Mouse (Mus musculus): ENCODE results near the gene BC051665. TPM values are rescaled to one million over a fixed set of nuclear protein-coding genes. Genes with fewer than 3 reads are reported as not detected.

Gene BC051665
- not detected for total RNA-seq (2021)
- long read RNA-seq, experiment 1, result 0 reads
- long read RNA-seq, experiment 2, result 0 reads

DNA sequence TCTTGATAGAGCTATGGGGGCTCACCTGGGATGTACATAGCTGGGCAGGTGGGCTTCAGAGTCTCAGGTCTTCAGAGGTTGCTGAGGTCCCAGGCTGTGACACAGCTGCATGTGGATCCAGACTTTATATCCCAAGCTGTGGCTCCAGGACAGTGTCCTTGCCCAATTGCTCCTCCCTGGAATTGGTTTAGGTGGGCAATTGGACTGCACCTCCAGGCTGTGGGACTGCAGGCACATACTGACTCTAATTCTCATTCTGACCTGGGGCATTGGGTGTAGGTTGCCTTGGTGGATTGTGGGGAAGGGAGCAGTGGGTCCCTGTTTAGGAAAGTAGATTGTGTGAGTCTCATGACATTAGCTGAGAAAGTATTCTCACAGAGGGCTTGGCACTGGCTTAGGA lies at the start of gene BC051665:
TSS of gene BC051665 (minus strand) at position 101 of the 400 bp plus-strand sequence.
- DNase-seq, result no peak

DNA sequence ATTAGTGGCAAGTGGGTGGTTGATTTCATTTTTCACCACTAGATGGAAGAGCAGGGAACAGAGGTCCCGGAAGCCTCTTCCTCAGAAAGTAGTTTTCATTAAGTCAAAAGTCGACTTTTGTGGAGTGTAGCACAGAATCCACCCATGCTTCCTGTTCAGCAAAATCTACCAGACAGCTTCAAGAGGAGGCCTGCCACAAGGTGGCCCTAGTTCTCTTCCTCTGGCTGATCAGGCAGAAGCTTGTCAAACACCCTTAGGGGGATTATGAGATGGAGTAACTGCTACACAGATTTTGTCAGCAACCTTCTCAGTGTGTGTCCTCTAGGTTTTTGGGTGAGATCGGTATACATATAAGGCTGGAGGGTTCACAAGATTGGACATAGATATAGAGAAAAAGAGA lies 39.9 kb upstream of the BC051665 start:
- no peak for DNase-seq

DNA sequence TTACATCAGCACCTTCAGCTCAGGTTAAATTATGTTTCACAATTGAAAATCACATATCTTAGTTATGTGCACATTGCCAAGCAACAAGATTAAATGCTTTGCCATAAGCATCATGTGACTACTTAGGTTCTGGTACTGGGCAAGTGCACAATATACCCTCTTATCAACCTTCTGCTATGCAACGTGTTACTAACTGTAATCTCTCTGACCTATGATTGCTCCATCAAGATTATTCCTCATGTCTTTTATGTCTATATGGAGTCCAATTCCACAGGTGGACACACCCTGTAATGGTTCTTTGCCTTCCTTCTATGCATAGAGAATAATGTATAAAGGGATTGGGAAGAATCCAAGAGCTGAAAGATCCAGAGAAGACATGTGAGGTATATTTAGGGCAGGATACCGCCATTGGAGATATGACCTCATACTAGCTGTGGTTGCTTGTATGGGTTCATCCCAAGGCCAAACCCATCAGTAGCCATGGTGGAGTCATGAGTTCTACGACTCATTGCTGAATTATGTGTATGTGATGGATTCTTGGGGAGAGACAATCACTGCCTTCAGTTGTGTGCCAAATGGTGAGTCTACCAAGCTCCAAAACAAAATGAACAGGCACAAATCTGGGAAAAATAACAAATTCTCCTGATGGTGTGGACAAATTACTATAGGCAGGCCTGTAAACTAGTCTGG lies 34.5 kb upstream of the BC051665 start:
- no peak for DNase-seq

DNA sequence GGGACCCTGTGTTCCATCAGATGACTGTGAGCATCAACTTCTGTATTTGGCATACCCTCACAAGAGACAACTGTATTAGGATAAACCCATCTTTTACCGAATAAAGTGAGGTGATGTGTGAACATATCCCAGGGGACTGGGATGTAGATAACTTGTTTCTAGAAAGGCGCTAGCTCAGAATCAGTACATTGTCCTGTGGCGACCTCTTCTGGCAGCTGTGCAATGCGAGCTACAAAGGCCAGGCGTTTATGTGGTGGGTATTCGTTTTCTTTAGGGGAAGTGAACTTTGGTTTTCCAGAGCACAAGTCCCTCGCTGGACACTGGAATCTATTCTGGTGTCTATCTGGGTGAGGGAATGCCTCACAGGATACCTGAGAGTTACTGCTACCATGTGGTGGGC lies 33.3 kb upstream of the BC051665 start:
- DNase-seq, result no peak

DNA sequence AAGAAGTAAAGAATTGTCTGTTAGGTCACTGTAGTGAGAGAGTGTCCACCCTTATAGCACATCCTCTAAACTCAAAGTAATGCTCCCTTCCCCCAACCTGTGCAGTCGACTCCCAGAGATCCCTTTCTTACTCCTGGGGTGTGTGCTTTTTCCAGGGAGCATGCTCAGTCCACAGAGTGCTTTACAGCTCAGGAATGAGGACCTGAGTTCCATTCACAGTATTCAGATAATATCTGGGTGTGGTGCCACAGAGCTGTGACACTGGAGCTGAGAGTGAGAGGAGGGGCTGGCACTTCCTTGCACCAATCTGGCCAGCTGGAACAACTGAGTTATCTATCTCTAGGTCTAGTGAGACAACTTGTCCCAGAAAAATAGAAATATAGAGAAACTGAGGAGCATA lies 27.6 kb upstream of the BC051665 start:
- DNase-seq, result no peak

DNA sequence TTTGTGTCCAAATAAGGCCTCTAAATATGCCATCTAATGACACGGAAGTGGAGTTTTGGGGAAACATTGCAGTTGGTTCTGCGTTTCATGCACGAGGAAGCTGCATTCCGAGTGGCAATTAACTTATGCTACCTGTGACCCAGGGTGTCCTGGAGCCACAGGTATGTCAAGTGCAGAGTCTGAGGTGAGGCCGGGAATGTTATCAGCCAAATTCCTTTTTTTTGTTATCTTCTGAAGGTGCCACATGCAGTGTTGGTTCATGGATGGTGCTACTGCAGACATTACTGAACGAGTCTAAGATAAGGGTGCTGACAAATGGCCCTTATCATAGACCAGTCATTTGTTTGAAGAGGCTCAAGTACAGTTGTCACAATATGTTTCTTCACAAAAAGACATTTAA lies 26.6 kb upstream of the BC051665 start:
- no peak for DNase-seq

DNA sequence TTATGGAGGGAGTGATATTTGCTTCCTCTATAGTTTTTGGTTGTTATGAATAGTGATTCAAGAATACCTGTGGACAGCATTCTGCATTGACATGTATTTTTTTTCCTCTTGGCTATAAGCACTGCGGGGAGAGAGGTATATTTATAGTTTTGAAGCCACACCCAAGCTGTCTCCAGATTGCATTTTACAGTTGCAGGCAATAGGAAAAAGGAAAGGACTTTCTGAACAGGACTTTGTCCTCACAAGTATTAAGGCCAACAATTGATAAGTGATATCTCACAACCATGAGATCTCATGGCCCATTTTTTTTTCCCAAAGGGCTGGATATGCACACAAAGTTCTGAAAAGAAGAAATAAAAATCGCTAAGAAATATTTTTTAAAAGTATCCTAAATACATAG lies 23.5 kb upstream of the BC051665 start:
- DNase-seq, result no peak

DNA sequence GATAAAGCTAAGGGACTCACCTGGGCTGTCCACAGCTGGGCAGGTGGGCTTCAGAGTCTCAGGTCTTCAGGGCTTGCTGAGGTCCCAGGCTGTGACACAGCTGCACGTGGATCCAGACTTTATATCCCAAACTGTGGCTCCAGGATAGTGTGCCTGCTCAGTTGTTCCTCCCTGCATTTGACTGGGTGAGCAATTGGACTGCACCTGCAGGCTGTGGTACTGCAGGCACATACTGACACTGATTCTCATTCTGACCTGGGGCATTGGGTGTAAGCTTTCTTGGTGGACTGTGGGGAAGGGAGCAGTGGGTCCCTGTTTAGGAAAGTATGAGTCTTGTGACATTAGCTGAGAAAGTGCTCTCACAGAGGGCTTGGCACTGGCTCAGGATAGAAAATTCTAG lies 16.6 kb upstream of the BC051665 start, which contains the start of gene Ctsll3:
TSS of gene Ctsll3 (minus strand) at position 101 of the 400 bp plus-strand sequence.
- no peak for DNase-seq

DNA sequence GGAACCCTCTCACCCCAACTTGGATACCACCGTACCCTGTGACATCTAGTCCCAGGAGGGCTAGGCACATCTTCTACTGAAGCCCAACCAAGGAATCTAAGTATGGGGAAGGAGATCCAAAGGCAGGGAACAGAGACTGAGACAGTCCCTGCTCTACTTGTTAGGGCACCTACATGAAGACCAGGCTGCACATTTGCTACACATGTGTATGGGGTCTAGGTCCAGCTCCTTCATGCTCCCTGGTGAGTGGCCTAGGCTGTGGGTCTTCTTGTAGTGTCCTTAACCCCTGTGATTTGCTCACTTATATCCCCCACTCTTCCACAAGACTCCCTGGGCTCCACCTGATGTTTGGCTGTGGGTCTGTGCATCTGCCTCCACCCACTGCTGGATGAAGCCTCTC lies 3.3 kb upstream of the BC051665 start:
- DNase-seq, result no peak

DNA sequence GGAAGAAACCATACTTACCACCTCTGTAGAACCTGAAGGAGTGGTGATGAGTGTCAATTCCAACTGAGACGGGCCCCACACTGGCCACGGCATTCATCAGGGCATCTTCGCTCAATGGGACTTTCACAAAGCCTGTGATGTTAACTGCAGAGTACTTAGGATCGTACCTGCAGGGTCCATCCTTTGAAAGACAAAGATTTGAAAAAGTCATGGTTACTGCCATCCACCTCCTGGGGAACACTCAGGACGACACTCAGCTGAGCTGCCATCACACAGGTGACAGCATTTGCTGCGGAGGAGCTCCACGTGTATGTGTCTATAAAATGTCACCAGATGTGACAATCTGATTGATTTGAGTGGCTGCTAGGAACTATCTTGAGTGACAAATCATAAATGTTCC lies 2.9 kb downstream of the BC051665 start:
- no peak for DNase-seq

DNA sequence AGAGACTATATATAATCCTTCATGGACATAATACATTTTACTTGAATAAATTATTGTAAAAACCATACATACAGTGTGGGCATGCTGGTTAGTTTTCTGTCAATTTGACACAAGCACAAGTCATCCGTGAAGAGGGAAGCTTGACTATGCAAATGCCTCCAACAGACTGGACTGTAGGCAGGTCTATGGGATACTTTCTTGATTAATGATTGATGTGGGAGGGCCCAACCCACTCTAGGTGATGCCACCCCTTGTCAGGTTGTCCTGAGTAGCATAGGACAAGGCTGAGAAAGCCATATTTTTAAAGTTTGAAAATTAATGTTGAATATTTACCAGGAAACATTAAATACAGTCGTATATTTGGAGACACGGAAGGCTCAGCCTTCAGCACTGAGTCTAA lies 5.6 kb downstream of the BC051665 start:
- no peak for DNase-seq

DNA sequence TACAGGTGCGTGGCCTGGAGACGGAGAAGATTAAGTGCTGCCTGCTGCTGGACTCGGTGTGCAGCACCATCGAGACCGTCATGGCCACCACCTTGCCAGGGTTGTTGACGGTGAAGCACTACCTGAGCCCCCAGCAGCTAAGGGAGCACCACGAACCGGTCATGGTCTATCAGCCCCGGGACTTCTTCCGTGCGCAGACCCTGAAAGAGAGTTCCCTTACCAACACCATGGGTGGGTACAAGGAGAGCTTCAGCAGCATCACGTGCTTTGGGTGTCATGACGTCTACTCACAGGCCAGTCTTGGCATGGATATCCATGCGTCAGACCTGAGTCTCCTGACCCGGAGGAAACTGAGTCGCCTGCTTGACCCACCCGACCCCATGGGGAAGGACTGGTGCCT lies 25.0 kb downstream of the BC051665 start:
- DNase-seq, result no peak

DNA sequence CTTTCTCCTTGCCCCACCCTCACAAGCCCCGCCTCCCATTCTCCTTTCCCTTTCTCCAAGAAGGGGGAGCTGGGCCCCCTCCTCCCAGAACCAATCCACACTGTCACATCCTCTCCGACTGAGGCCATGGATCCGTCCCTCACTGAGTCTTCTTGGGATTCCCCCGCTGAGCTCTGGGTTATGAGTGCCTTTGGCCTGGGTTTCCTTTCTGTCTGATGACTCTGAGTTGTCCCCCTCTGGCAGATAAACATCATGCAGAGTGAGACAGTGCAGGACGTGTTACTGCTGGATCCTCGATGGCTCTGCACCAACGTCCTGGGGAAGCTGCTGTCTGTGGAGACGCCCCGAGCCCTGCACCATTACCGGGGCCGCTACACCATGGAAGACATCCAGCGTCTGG lies 25.8 kb downstream of the BC051665 start:
- no peak for DNase-seq

DNA sequence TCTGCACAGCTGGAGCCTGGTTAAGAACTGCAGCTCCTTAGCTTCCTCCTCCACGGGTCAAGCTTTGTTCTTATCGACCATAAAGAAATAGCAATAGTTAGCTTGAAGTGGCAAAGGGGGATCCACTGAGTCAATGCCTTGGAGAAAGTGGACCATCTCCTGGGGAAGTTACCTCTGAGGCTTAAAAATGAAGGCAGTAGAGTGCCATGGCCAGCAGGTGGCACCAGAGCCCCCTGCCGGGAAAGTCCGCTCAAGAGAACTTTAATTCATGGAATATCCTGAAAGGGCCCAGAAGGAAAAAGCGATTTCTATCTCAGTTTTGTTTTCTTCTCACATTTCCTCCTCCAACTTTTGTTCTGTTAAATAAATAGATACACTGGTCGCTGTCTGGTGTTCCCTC lies 27.0 kb downstream of the BC051665 start:
- DNase-seq, result no peak

DNA sequence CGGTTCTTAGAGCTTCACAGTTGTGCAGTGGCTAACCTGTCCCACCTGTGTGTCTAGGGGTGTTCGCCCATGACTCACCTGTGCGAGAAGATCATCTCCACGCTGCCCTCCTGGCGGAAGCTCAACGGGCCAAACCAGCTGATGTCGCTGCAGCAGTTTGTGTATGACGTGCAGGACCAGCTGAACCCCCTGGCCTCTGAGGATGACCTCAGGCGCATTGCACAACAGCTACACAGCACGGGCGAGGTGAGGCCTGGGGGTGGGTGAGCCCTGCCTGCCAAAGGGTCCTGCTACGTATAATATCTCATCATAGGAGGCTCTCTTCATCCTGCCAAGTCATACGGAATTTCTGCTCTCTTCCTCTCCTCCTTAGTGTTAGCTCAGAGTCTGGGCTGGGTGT lies 28.9 kb downstream of the BC051665 start:
- no peak for DNase-seq

DNA sequence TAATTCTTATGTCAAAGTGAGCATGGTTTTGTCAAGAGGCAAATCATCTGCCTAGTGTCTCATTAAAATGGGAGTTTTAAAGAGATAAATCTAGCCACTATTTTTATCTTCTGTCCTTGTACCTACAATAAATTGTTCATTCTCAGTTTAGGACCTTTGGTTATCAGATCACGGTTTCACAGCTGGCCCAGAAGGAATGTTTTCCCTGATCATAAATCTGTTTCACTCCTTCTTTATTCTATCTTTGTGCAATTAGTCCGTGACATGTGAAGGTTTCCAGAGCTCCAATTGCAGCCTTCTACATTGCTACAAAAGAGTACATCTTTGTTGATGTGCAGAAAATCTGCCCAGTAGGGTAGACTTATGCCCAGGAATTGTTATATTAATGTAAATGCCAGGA lies 30.9 kb downstream of the BC051665 start:
- DNase-seq, result no peak

DNA sequence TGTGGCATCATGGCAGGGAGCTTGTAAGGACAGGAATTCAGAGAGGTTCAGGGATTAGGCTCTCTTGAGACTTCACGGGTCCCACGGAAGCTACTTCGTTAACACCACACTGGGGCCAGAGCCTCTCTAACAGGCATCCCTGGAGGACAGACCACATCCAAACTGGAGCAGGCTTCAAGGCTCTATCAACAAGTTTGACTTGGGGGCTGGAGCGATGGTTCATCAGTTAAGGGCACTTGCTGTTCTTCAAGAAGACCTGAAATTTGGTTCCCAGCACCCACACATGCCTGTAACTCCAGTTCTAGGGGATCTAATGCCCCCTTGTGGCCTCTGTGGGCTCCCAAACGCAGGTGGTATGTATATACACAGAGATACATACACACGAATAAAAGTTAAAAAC lies 32.9 kb downstream of the BC051665 start:
- no peak for DNase-seq

DNA sequence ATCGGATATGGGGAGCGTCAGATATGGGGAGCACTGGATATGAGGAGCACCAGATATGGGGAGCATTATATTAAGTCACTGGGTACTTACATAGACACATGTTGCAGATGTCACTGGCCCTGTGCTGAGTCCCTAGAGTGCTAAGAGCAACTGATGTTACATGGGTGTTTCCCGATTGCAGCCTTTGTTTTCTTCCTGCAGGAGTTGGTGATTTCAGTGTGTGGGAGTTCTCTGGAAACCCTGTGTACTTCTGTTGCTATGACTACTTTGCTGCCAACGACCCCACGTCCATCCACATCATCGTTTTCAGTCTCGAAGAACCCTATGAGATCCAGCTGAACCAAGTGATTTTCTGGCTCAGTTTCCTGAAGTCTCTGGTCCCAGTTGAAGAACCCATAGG lies 35.2 kb downstream of the BC051665 start:
- DNase-seq, result no peak

DNA sequence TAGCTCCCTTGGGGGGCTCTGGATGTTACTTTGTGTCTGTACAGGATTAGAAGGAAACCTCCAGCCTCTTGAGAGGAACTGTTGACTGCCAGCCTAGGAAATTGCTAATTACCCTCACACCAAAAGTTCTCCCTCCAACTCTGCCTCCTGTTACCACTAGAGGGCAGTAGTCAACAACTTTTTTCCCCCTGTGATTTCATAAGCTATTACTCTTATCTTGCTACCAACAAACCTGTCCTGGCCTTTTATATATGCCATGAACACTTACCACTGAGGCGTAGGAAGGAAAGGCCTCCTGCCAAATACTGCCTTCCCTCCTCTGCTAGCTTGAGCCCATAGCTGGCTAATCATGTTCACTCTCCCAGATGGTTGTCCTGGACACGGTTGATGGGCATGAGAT lies 37.6 kb downstream of the BC051665 start:
- no peak for DNase-seq

DNA sequence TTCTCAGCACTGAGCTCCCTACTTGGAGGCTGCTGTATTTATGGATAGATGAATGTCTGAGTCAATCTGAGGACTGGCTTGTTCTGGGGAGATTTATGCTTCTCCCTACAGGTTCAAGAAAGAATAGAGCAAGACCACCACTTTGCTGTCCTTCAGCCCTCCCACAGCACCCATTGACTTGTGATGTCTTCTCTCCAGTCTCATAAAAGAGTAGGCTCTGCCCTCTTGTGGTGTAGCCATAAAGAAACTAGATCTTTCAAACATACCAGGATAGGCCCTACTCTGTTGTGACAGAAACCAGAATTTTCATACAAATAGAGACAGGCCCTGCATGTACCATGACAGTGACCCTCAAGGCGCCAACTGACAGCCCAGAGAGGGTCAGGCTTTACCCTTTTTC lies 39.0 kb downstream of the BC051665 start:
- DNase-seq, result no peak

DNA sequence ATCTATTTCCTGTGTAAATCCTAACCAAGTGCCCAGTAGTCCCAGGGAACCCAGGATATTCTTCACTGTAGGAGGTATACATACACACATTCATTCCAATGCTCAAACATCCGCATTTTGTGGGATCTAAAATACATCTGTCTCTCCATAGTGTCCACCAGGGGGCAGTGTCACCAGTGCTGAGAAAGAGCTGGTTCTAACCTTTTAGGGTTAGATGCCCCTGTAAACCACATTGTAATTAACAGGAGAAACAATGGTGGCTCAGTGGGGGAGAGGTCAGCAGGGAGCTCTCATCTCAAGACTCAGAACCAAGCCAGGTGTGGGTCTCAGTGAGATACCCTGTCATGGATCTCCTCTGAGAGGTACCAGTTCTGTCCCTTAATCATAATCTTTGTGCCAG lies 39.9 kb downstream of the BC051665 start:
- DNase-seq, result no peak

DNA sequence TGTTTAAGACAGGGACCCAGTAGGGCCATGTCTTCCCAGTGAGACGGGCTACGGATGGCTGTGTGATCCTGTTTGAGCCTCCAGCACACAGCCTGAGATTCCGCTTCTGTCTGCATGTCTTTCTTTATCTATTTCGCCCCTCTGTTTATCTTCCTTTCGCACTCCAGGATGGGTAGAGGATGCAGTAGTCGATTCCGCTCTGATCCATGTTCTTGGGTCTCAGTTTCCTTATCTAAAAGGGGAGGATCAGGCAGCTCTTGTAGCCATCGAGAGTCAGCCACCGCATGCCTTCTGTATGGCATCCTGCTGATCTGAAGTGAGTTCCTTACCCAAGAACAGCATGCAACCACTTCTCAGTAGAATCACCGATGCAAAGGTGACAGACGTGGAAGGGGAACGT lies 40.8 kb downstream of the BC051665 start:
- no peak for DNase-seq

DNA sequence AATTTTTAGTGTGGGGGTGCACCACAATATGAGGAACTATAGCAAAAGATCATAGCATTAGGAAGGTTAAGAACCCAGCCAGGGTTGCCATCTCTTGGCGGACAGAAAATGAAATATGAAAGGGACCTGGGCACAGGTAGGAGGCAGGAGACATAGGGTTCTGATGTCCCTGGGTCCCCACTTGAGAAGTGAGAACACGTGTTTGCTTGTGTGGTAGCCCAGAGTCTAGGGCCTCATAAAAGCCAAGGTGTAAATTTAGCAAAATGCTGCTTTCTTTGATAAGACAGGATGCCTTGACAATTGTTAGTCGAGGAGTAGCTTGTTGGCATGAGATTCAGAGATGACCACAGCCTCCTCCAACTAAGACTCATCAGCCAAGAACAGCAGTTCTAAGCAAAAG lies 41.4 kb downstream of the BC051665 start:
- DNase-seq, result no peak

DNA sequence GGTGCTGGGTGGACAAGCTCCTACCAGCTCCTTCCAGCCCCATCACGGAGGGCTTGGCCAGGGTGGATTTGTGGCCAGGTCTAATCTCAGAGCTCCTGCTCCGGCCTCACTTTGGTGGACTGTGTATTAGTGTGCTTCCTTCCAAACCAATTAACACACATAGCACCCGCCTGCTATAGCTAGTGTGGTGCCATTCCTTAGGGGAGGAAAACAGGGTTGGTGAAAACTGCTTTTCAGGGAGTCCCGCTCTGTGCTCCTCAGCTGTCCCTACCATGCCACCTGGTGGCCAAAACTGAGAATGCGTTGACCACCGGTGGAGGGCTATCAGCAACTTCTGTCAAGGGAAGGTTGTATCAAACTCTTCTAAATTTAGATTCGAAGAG lies 42.1 kb downstream of the BC051665 start:
- DNase-seq, result peak; percentile 45

Data from gastrocnemius, postnatal 25 days (tissue).